Mouse (Mus musculus): ENCODE results near the gene 1600014C23Rik.

Gene 1600014C23Rik

GRCm38 (mm10) chr17:45733735-45734301 is at the start of gene 1600014C23Rik:
1600014C23Rik (minus strand) TSS chr17:45733844.
- peak; percentile 65 for DNase-seq (ENCODE audit: low spot score)

- no peak for DNase-seq (ENCODE audit: low spot score)
Measured at GRCm38 (mm10) chr17:45778446-45778845, 44.8 kb upstream of the 1600014C23Rik start.

- DNase-seq (ENCODE audit: low spot score), result no peak
Measured at GRCm38 (mm10) chr17:45777431-45777830, 43.8 kb upstream of the 1600014C23Rik start.

GRCm38 (mm10) chr17:45776185-45776584 is 42.5 kb upstream of the 1600014C23Rik start:
- no peak for DNase-seq (ENCODE audit: low spot score)

GRCm38 (mm10) chr17:45775468-45775867 is 41.8 kb upstream of the 1600014C23Rik start:
- DNase-seq (ENCODE audit: low spot score), result no peak

- no peak for DNase-seq (ENCODE audit: low spot score)
Measured at GRCm38 (mm10) chr17:45772566-45772965, 38.9 kb upstream of the 1600014C23Rik start.

- no peak for DNase-seq (ENCODE audit: low spot score)
Measured at GRCm38 (mm10) chr17:45772096-45772495, 38.5 kb upstream of the 1600014C23Rik start.

GRCm38 (mm10) chr17:45770441-45770840 is 36.8 kb upstream of the 1600014C23Rik start:
- no peak for DNase-seq (ENCODE audit: low spot score)

- DNase-seq (ENCODE audit: low spot score), result no peak
Measured at GRCm38 (mm10) chr17:45769821-45770220, 36.2 kb upstream of the 1600014C23Rik start.

GRCm38 (mm10) chr17:45767536-45768146 is 34.0 kb upstream of the 1600014C23Rik start:
- no peak for DNase-seq (ENCODE audit: low spot score)

GRCm38 (mm10) chr17:45766735-45767535 is 33.3 kb upstream of the 1600014C23Rik start:
- DNase-seq (ENCODE audit: low spot score), result peak; percentile 84

- no peak for DNase-seq (ENCODE audit: low spot score)
Measured at GRCm38 (mm10) chr17:45765914-45766313, 32.3 kb upstream of the 1600014C23Rik start.

GRCm38 (mm10) chr17:45763188-45763587 is 29.5 kb upstream of the 1600014C23Rik start:
- no peak for DNase-seq (ENCODE audit: low spot score)

- no peak for DNase-seq (ENCODE audit: low spot score)
Measured at GRCm38 (mm10) chr17:45761902-45762301, 28.3 kb upstream of the 1600014C23Rik start.

GRCm38 (mm10) chr17:45760965-45761645 is 27.5 kb upstream of the 1600014C23Rik start:
- DNase-seq (ENCODE audit: low spot score), result no peak

GRCm38 (mm10) chr17:45759751-45760150 is 26.1 kb upstream of the 1600014C23Rik start:
- DNase-seq (ENCODE audit: low spot score), result no peak

GRCm38 (mm10) chr17:45758808-45759207 is 25.2 kb upstream of the 1600014C23Rik start:
- DNase-seq (ENCODE audit: low spot score), result no peak

GRCm38 (mm10) chr17:45757932-45758331 is 24.3 kb upstream of the 1600014C23Rik start:
- no peak for DNase-seq (ENCODE audit: low spot score)

GRCm38 (mm10) chr17:45756831-45757230 is 23.2 kb upstream of the 1600014C23Rik start:
- DNase-seq (ENCODE audit: low spot score), result no peak

GRCm38 (mm10) chr17:45756391-45756790 is 22.7 kb upstream of the 1600014C23Rik start:
- no peak for DNase-seq (ENCODE audit: low spot score)

- DNase-seq (ENCODE audit: low spot score), result no peak
Measured at GRCm38 (mm10) chr17:45754186-45754862, 20.7 kb upstream of the 1600014C23Rik start.

- DNase-seq (ENCODE audit: low spot score), result no peak
Measured at GRCm38 (mm10) chr17:45752678-45753077, 19.0 kb upstream of the 1600014C23Rik start.

Measured in retina, embryonic 14.5 days (tissue).